Mouse (Mus musculus): ENCODE measurements at regions not wholly inside any gene's neighbourhood (a gene's known extent, or its start where the extent isn't known, plus 50 kb on each side); places are given as distances from the start of the nearest gene placed in this dataset.

DNA sequence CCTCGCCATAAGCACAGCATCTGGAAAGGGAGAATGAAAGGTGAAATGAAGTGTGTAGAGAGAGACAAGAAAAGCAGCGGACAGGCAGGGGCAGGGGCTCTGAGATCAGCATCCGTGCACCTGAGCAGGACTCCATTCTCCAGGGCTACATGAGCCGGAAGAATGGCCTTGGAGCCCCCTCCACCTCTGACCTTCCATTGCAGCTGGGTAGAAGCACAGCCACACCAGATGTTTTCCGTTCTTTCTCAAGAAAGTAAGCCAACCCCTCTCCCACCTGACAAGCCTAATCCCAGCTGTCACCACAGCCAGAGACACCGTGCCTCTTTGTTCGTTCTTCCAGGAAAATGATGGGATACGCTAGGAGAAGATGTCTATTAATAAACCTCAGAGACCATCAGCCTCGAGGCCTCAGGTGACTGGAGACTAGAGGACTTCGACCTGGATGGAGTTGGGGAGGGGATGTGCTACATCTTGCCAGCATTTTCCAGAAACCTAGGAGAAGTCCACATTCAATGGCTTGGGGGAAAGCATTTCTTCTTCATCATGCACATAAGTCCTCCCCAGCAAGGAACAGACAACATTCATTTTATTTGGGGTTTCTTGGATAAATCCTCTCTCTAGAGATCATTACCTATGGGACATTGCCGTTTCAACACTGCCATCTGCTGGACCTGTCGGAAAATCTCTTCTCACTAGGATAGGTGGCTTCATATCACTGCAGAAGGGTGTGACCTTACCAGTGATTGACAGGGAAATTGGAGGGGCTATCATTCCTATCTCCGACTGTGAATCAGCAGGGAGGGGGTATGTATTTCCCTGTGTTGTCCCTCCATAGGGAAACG is 361.8 kb downstream of the Tns3 start:
- TF ChIP-seq CTCF (IDR thresholded peaks at IDR 0.05; ENCODE audit: low read depth) (peak; percentile 67), EP300 (IDR thresholded peaks at IDR 0.05; ENCODE audit: low read depth) (no peak)

Measured in heart, postnatal 0 days (tissue).